Mouse (Mus musculus) c-Kit-negative CD71-positive TER-119-positive erythroid progenitor cells, embryonic 14.5 days (primary cell): ENCODE measurements around the gene Smc5.
A peak's percentile ranks its signal among the peaks of the same experiment; 100 is the strongest.

ENCODE experiments used
- DNase-seq: peaks from one replicate; pipeline ENCODE4 v3.0.0-alpha.2; 2013; ENCODE audit warnings: low read depth, low spot score

Smc5 gene

DNA sequence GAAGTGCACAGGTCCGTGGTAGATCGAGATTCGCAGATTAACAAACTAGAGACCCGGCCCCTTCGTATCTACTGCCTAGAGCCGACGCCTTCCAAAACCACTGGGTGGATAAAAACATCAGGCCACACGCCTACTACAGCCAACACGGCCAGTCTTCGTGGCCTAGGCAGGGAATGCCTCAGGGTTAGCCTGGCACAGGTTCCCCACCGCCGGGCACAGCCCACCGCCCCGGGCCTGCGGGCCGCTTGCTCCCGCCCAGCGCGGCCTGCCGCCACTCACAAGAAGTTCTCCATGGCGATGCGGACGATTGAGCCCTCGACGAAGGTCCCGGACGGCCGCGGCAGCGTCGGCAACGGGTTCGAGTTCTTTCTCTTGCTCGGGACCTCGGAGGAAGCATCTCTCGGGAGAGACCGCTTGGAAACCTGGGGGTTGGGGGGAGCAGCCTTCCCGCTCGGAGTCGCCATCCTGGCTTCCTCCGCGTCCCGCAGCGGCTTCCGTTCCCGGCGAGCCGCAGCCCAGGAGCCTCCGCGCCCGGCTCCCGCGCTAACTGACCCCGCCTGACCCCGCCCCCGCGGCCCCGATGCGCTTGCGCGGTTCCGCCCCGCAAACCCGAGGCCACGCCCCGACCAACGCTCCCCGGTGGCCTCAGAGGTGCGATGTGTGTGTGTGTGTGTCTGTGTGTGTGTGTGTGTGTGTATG is at the start of gene Smc5:
Smc5 (minus strand) TSS at position 543 of the 699 bp plus-strand sequence.
- peak; percentile 75 for DNase-seq

DNA sequence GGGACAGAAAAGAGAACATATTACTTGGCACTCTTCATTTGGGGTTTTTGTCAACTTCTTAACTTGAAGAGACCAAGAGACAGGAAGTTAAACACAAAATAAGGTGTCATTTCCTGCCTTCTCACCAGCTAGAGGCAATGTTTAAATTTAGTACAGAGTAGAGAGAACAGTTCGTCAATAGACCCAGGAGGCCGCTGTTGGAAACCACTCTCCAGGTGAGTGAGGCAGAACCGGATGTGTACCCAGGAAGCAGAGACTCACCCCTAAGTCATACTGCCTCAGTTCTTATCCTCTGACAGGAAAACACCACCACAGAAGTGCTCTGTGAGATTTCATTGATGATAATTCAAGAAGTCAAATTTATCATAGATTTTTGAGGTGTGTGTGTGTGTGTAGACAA is 49.4 kb upstream of the Smc5 start:
- no peak for DNase-seq

DNA sequence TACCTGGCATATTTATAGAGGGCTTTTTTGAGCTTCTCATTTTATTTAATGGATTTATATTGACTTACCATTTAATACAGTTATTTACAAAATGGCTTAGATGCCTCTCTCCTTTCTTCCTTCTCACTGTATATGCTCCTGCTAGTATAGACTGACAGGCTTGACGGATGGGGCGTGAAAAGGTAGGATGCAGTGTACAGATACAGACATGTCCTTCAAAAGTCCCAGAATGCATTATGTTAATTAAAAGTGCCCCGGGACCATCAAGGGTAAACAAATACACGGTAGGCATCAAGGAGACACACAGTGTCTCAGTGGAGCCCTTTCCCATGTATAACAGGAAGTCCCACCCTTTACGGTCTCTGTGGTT is 44.3 kb upstream of the Smc5 start:
- DNase-seq, result no peak

DNA sequence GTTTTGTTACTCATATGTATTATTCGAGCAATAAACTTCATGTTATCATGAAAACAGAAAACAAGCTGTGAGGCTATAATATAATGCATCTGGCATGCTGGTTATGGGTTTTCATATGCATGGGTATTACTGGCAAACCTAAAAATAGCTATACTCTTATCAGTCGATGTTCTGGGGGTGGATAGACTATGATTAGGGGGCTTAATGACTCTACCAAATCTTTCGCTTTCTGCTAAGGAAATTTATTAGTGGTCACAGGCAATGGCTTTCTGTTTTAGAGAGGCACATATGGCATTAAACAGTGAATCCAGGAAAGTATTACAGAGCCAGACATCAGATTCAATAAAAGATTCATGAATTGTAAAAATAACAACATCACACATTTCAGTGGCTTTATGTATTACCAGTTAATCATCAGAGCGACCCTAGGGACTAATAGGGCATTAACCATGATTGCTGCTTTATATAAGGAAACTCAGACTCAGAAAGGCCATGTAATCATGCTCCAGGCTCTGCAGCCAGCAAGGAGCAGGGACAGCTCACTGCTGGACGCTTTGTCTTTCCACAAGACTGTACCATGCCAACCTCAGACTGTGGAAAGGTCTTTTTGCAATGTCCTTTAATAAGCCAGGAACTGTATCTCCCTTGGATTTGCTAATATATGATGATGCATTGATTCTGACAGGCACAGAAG is 43.7 kb upstream of the Smc5 start:
- DNase-seq, result no peak

DNA sequence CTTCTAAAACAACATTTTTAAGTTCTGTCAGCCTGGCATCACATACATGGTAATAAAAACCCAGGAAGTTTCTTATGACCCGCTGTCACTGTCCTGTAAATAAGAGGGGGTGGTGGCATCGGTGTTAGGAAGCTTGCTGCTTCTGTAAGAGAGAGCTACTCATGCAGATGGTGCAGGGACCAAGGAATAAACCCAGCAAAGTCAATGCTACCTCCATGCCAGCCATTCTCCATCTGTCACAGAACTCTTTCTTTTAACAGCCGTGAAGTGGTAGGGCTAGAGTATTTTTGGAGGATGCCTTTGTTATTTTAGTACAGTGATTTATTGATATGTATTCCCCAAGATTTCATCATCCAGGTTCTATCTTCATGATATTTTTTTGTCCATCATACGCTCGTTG is 43.2 kb upstream of the Smc5 start:
- DNase-seq, result no peak

DNA sequence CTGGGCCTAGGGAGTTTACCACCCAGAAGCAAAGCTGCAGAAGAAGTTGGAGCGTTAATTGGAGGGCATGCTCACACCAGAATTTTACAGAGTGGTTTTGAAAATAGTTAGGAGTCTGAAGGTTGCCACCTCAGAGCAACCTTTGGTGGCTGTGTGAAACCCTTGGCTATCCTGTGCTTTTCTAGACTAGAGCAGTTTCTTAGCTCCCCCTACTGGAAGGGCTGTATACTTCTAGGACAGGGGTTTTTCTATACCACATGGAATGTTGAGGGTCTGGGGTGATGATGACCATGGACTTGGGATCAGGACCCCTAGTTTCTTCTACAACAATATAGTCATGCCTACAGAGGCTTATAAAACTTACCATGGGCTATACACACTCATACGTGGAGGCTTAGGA is 36.3 kb upstream of the Smc5 start:
- DNase-seq, result no peak

DNA sequence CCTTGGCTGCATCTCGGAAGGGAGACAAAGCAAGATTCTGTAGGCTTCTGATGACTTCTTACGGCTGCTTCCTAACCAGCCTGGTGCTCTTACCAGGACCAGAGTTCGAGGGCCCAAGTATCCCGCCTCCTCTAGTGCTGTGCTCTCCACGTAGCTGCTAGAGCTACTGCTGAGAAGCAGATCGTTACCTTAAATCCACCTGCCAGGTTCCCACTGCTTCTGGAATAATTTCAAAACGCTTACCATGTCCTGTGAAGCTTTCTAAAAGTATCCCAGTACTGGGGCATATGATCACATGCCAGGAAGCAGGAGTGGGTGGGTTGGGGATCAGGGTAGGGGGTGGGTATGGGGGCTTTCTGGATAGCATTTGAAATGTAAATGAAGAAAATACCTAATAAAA is 33.0 kb upstream of the Smc5 start:
- no peak for DNase-seq

DNA sequence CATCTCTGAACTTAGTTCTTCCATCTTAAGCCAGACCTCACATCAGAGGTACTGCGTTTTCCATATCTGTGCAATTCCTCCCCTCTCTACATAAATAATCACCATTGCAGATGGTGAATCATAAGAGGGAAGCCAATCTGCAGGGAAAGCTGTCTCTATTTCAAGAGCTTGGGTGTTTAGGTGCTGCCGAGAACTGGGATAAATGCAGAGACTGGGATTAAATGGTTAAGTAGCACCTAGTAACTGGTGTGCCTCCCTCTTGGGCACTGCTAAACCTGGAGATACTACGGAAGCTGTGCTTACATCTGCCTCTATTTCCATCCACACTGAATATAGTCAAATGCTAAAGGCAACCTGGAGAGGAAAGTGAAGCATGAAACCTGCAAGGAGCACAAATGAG is 26.3 kb upstream of the Smc5 start:
- DNase-seq, result no peak

DNA sequence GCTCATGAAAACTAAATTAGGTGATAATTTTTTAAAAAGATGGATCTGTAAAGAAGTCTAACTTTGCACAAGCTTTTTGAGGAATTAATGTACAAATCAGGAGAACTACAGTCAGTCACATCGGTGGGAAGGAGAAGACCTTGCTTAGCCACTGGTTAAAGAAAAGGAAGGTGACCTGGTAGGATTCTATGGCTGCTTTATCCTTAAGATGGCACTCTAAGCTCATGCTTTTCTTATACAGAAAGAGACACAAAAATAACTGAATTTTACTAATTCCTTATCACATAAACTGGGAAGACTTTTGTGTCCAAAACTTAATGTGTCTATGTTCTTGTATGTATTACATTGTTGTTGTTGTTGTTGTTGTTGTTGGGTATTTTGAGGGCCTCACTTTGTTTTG is 25.2 kb upstream of the Smc5 start:
- no peak for DNase-seq

DNA sequence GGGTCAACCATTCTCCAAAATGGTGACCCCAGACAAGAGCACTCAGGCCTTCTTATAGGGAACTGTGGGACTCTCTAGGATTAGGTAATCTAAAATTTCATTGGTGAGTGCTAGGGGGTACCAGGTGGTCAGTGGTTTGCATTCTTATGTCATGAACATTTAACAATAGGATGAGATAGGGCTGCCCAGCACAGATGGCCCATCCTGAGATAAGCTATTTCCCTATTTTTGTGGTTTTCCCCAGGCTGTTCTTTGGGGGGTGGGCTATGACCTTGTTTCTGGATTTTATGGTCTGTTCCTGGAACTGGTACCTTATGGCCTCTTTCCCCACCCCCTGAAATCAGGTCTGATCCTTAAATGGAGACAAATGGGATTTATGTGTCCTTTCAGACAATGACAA is 23.5 kb upstream of the Smc5 start:
- no peak for DNase-seq

DNA sequence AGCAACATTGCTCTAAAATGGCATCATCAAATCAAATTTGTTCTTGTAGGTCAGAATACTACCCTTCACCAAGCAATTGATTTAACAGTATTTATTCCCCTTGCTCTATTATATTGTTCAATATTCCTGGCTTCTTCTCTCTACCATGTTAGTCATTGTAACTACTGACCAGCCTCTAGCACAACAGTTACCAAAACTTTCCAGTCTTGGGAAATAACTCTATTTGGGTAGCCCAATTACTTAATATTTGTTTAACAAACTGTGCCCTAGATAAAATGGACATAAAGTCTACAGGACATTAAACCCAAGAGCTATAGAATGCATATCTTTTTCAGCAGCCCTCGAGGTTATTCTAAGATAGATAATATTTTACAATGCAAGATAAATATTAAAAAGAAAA is 15.6 kb upstream of the Smc5 start:
- no peak for DNase-seq

DNA sequence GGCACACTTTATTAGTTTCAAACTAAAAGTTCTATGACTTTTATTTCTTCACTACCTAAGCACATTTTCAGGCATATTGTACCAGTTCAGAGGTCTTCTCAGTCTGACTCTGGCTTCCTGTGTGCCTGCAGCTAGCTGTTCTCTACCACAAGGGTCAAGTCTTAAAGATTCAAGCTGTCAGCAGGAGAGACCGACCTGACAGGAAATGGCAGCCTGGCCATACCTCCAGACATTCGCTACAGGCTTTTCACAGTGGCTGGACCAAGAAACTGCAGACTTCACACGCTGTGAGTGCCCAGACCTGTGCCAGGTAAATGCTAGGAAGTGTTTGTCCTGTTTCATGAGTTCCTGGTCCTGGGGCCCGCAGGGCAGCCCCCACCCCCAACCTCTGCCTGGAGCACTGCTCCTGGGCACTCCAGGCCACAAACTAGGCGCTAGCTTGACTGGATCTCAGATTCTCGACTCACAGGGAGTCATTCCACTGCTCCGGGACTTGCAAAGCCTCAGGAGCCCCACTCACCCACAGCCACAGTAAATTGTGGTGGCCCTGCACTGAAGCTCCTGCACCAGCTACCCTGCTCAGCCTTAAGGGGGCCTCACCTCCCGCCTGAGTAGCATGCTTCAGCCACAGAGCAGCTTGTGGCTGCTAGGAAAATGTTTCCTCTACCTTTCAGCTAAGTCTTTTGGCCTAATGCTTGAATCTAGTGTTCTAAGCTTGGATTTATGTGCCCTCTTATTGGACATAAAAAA is 8.4 kb upstream of the Smc5 start:
- DNase-seq, result no peak

DNA sequence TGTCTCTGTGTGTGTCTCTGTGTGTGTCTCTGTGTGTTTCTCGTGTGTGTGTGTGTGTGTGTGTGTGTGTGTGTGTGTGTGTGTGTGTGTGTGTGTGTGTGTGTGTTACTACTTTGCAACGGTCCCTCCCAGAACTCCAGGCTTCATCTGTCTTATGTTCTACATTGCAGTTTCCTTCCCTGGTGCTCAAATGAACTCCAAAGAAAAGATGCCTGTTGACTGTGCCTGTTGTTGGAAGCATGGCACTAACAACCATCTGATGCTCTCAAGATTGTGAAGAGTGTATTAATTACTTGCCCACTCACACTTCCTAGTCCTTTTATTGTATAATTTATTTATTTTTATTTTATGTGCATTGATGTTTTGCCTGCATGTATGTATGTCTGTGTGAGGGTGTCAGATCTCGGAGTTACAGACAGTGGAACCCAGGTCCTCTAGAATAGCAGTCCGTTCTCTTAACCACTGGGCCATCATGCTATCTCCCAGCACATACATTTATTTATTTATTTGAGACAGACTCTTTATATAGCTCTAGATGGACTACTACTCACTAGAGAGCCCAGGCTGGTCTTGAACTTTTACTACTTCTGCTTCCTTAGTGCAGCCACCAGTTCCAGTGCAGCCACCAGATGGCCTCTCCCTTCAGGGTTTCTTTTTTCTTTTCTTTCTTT is 492 bp upstream of the Smc5 start:
- DNase-seq, result no peak

DNA sequence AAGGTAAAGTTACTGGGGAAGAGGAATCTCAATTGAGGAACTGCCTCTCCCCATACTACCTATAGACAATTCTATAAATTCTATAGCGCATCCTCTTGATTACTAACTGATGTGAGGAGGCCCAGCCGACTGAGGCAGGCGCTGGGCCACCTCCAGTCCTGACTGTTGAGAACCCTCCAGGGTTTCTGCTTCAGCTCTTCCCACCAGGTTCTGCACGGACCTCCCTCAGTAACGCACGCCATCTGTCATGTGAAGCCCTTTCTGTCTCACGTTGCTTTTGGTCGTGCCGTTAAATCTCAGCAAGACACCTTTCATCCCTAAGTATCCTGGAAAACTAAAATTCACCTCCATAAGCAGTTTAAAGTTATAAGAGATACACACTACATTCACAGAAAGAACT is 16.9 kb downstream of the Smc5 start:
- no peak for DNase-seq

DNA sequence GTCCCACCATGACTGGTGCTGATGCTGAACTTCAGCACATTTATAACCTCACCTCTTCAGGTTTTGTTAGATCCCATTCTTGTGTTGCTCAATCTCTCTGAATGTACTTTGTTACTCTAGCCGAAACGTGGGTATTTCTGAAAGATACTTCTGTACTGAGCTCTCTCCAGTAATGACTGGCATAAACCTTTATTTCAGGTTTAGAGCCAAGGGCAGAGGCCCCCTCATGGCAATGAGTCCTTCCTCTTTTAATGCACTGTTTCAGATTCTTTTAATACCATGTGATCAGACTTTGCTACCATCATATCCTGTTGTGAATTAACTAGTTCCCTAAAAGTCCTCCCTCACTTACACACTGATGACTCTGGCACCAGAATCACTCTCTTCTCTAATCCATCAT is 27.2 kb downstream of the Smc5 start:
- no peak for DNase-seq

DNA sequence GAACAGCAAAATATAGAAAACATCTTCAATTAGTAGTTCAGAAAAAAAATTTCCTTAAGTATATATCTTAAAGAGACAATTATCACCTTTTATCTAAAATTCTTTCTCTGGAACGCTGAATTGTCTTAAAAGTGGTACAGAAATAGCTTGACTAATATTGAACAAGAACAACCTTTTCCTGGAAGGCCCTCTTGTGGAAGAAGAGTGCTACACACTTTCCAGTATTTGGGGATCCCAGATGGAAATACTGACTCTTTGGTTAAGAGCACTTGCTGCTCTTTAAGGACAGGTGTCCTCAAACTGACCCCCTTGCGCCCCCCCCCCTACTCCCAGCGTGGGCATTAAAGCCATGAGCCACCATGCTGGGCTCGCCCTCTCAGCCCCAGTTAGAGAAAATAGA is 48.6 kb downstream of the Smc5 start:
- no peak for DNase-seq

DNA sequence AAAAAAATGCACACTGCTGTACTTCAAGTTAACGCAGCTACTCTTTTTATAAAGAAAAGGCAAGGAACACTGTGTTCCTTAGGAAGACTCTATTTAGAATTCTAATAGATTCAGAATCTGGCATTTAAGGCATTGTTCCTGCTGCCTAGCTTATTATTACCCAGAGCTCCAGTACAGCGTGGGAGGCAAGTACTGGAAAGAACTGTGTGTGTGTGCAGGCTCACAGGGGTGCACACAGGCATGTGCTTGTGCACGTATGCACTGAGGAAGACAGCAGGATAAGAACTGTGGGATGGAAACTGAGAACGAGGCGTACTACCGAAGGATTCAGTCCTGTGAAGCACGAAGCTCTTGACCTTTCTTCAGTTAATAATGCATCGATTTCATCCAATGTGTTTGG is 59.4 kb downstream of the Smc5 start:
- DNase-seq, result no peak

DNA sequence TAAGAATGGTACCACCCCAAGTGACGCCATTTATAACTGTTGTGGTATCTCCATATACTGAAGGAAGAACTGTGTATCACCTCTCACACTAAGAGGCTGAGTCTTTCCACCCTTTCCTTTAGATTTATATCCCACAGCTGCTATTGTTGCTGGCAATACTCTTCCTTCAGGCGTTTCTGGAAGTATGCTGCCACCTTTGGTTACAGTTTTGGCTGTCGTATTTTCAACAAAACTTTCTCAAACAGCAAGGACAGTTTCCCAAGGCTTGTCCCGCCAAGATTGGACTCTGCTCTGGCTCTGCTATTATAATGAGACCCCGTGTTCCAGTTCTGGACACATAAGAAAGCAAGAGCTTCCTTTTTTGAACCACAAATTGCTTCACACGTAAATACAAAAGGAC is 62.4 kb downstream of the Smc5 start:
- no peak for DNase-seq

DNA sequence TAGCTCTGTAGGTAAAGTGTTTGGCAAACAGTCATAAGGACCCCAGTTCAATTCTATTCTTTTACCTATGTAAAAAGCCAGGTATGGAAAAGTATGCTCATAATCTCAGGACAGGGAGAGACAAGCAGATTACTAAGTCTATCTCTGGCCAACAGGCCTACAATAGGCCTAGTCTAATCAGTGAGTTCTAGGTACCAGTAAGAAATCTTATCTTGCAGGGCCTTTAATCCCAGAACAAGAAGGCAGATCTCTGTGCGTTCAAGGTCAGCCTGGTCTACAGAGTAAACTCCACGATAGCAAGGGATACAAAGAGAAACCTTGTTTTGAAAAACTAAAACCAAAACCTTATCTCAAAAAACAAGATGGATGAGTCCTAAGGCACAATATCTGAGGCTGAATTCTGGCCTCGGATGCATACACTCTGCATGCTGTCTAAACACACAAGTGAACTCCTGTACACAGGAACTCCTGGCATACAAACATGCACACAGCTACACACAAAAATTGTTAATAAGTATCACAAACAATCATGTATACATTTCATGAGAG is 70.1 kb downstream of the Smc5 start:
- no peak for DNase-seq

DNA sequence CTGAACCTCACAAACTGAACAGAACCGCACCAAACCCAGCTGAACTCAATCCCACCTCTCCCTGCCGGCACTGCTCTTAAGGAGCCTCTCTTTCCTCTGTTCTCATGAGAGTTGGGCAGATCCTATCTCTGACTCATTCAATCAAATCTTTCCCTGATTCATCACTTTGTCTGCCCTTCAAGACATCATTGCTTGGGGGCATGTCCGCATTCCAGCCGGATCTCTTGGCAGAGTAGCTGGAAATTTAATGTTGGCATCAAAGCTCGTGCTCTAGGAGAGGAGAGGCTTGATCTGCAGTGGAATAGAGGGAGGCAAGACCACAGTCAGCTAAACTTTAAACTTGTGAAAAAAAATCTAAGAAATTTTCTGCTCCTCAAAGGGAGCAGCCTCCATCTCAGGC is 71.6 kb downstream of the Smc5 start:
- no peak for DNase-seq

DNA sequence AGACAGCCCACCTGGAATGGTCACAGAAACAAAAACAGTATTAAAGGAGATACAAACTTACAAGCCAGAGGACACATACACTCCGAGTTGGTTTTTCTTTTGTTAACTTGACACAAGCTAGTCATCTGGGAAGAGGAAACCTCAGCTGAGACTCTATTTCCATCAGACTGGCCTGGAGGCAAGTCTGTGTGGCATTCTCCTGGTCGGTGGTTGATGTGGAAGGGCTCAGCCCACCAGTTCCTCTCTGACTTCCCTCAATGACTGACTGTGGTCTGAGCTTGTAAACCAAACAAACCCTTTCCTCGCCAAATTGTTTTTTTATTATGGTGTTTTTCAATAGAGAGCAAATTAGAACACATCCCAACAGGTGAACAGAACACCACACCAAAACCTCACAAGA is 80.6 kb downstream of the Smc5 start:
- no peak for DNase-seq

DNA sequence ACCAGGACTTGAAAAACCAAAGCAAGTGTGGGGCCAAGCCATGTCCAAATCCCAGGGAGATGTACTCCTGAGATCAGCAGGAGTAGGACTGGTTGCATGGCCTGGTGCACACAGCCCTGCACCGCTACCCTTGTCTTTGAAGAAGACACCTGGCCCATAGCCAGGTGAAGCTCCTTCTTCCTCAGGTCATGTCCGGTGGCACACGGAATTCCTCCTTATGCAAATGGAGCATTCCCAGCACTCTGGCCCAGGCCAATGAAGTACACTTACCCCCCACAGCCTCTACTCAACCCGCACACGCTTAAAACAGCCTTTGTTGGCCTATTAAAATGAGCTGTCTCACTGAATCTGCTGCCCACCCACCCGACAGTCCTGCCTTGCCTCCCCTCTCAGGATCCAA is 82.2 kb downstream of the Smc5 start:
- no peak for DNase-seq
